Mouse (Mus musculus): Measurements from ENCODE around the gene Hist2h3c2. TPM values are rescaled to one million over a fixed set of nuclear protein-coding genes. Genes with fewer than 3 reads are reported as not detected.

Hist2h3c2 gene
- polyA plus RNA-seq, 1 experiment from 2014 or later = 6.4 TPM

- no peaks in the 10 kb centered on the region for H3K4me1 ChIP-seq (ENCODE audit: control insufficient read depth in 2 of 2, insufficient read depth in 2 of 2, low read length in 2 of 2)
- H3K27me3 ChIP-seq (ENCODE audit: control insufficient read depth, insufficient read depth, low read length) = no peaks in the 10 kb centered on the region
- H3K4me2 ChIP-seq (ENCODE audit: low read length) = no peak overlapping the region
- ATAC-seq (ENCODE audit: insufficient number of reproducible peaks, insufficient read depth, low FRiP score, low read depth) = no peak
- no peak overlapping the region for H3K9ac ChIP-seq (ENCODE audit: low read length)
- no peaks in the 10 kb centered on the region for H3K36me3 ChIP-seq (ENCODE audit: control insufficient read depth, insufficient read depth, low read length)
- 75% methylated on average over 5 of the region's 5 CpGs for WGBS
- H3K27ac ChIP-seq (replicated peaks in 1 of 2; ENCODE audit: control insufficient read depth in 1 of 2, insufficient read depth in 1 of 2, low read depth in 2 of 2, low read length in 2 of 2) = no peak overlapping the region
- H3K4me3 ChIP-seq (ENCODE audit: control insufficient read depth in 1 of 2, insufficient read depth in 1 of 2, low read depth in 1 of 2, low read length in 2 of 2) = no peak overlapping the region
- no peaks in the 10 kb centered on the region for H3K9me3 ChIP-seq (ENCODE audit: control insufficient read depth, low read length)
Observed at GRCm38 (mm10) chr3:96255926-96256593, 17.1 kb upstream of the Hist2h3c2 start.

- ATAC-seq (ENCODE audit: insufficient number of reproducible peaks, insufficient read depth, low FRiP score, low read depth) = no peak
- Histone ChIP-seq H3K9me3 (ENCODE audit: control insufficient read depth, low read length) (no peaks in the 10 kb centered on the region), H3K27me3 (ENCODE audit: control insufficient read depth, insufficient read depth, low read length) (no peaks in the 10 kb centered on the region), H3K36me3 (ENCODE audit: control insufficient read depth, insufficient read depth, low read length) (no peaks in the 10 kb centered on the region), H3K4me1 (ENCODE audit: control insufficient read depth in 2 of 2, insufficient read depth in 2 of 2, low read length in 2 of 2) (peaks cover 0 to under 1% of the 10 kb centered on the region in 2 experiments; a peak in 1 of 4 replicates), H3K27ac (replicated peaks in 1 of 2; ENCODE audit: control insufficient read depth in 1 of 2, insufficient read depth in 1 of 2, low read depth in 2 of 2, low read length in 2 of 2) (no peak overlapping the region), H3K4me3 (ENCODE audit: control insufficient read depth in 1 of 2, insufficient read depth in 1 of 2, low read depth in 1 of 2, low read length in 2 of 2) (no peak overlapping the region), H3K4me2 (ENCODE audit: low read length) (no peak overlapping the region), H3K9ac (ENCODE audit: low read length) (peak overlapping the region; percentile 48; the same call in 1 of the 2 replicates)
- 24% methylated on average over 10 of the region's 10 CpGs for WGBS
Observed at GRCm38 (mm10) chr3:96254683-96255355, 15.9 kb upstream of the Hist2h3c2 start.

DNA sequence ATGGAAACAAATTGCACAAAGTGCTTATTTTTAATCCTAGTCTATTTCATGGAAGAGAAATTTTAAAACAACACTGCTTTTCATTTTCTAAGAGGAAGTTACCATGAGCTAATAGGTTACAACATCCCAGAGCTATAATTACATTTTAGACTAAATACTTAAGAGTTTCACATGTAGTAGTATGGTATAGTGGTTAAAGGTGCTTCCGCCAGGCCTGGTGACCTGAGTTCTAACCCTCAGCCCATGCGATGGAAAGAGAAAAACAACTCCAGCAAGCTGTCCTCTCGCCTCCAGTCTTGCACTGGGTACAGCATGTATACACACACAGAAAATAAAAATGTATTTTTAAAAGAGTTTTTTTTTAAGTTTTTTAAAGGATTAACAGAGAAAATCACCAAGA, 12.9 kb upstream of the Hist2h3c2 start:
- Histone ChIP-seq H3K27ac (replicated peaks in 1 of 2; ENCODE audit: control insufficient read depth in 1 of 2, insufficient read depth in 1 of 2, low read depth in 2 of 2, low read length in 2 of 2) (no peak overlapping the region), H3K4me1 (ENCODE audit: control insufficient read depth in 2 of 2, insufficient read depth in 2 of 2, low read length in 2 of 2) (peaks cover 0 to 23% of the 10 kb centered on the region in 2 experiments; a peak in 3 of 4 replicates), H3K27me3 (ENCODE audit: control insufficient read depth, insufficient read depth, low read length) (no peaks in the 10 kb centered on the region), H3K36me3 (ENCODE audit: control insufficient read depth, insufficient read depth, low read length) (no peaks in the 10 kb centered on the region), H3K9me3 (ENCODE audit: control insufficient read depth, low read length) (no peaks in the 10 kb centered on the region), H3K9ac (ENCODE audit: low read length) (no peak overlapping the region), H3K4me3 (ENCODE audit: control insufficient read depth in 1 of 2, insufficient read depth in 1 of 2, low read depth in 1 of 2, low read length in 2 of 2) (no peak overlapping the region), H3K4me2 (ENCODE audit: low read length) (no peak overlapping the region)
- no peak for ATAC-seq (ENCODE audit: insufficient number of reproducible peaks, insufficient read depth, low FRiP score, low read depth)
- WGBS = 87% methylated on average over 3 of the region's 3 CpGs

- peaks cover 0 to 23% of the 10 kb centered on the region in 2 experiments; a peak in 3 of 4 replicates for H3K4me1 ChIP-seq (ENCODE audit: control insufficient read depth in 2 of 2, insufficient read depth in 2 of 2, low read length in 2 of 2)
- no peak overlapping the region for H3K4me3 ChIP-seq (ENCODE audit: control insufficient read depth in 1 of 2, insufficient read depth in 1 of 2, low read depth in 1 of 2, low read length in 2 of 2)
- 60% methylated on average over 3 of the region's 3 CpGs for WGBS
- no peak for ATAC-seq (ENCODE audit: insufficient number of reproducible peaks, insufficient read depth, low FRiP score, low read depth)
- H3K4me2 ChIP-seq (ENCODE audit: low read length) = no peak overlapping the region
- H3K36me3 ChIP-seq (ENCODE audit: control insufficient read depth, insufficient read depth, low read length) = no peaks in the 10 kb centered on the region
- no peak overlapping the region for H3K9ac ChIP-seq (ENCODE audit: low read length)
- no peaks in the 10 kb centered on the region for H3K27me3 ChIP-seq (ENCODE audit: control insufficient read depth, insufficient read depth, low read length)
- H3K9me3 ChIP-seq (ENCODE audit: control insufficient read depth, low read length) = no peaks in the 10 kb centered on the region
- 0 out of 4 replicates have a peak overlapping the region, but pooled peaks of 1 of the 2 experiments have one; percentile 14 for H3K27ac ChIP-seq (replicated peaks in 1 of 2; ENCODE audit: control insufficient read depth in 1 of 2, insufficient read depth in 1 of 2, low read depth in 2 of 2, low read length in 2 of 2)
Observed at GRCm38 (mm10) chr3:96250890-96251289, 12.0 kb upstream of the Hist2h3c2 start.

DNA sequence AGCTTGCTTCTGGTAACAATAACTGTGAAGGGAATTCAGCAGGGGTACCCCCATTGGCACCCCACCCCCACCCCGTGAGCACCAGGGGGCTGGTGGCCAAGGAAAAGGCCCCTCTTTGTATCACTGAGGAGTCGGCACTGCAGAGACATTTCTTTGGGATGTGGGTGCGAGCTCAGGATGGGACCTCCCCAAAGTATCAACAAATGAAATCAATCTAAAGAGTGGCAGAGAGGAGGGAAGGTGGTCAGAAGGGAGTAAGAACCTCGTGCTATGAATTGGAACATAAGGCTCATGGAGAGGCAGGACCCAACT, 10.1 kb upstream of the Hist2h3c2 start:
- Histone ChIP-seq H3K27ac (replicated peaks in 1 of 2; ENCODE audit: control insufficient read depth in 1 of 2, insufficient read depth in 1 of 2, low read depth in 2 of 2, low read length in 2 of 2) (0 out of 4 replicates have a peak overlapping the region, but pooled peaks of 1 of the 2 experiments have one; percentile 21), H3K4me3 (ENCODE audit: control insufficient read depth in 1 of 2, insufficient read depth in 1 of 2, low read depth in 1 of 2, low read length in 2 of 2) (no peak overlapping the region), H3K36me3 (ENCODE audit: control insufficient read depth, insufficient read depth, low read length) (no peaks in the 10 kb centered on the region), H3K27me3 (ENCODE audit: control insufficient read depth, insufficient read depth, low read length) (no peaks in the 10 kb centered on the region), H3K4me1 (ENCODE audit: control insufficient read depth in 2 of 2, insufficient read depth in 2 of 2, low read length in 2 of 2) (peaks cover 4 to 28% of the 10 kb centered on the region in 2 experiments), H3K9me3 (ENCODE audit: control insufficient read depth, low read length) (no peaks in the 10 kb centered on the region), H3K9ac (ENCODE audit: low read length) (peak overlapping the region; percentile 74; the same call in 1 of the 2 replicates), H3K4me2 (ENCODE audit: low read length) (peak overlapping the region; percentile 72)
- 64% methylated on average over 4 of the region's 4 CpGs for WGBS
- ATAC-seq (ENCODE audit: insufficient number of reproducible peaks, insufficient read depth, low FRiP score, low read depth) = no peak

DNA sequence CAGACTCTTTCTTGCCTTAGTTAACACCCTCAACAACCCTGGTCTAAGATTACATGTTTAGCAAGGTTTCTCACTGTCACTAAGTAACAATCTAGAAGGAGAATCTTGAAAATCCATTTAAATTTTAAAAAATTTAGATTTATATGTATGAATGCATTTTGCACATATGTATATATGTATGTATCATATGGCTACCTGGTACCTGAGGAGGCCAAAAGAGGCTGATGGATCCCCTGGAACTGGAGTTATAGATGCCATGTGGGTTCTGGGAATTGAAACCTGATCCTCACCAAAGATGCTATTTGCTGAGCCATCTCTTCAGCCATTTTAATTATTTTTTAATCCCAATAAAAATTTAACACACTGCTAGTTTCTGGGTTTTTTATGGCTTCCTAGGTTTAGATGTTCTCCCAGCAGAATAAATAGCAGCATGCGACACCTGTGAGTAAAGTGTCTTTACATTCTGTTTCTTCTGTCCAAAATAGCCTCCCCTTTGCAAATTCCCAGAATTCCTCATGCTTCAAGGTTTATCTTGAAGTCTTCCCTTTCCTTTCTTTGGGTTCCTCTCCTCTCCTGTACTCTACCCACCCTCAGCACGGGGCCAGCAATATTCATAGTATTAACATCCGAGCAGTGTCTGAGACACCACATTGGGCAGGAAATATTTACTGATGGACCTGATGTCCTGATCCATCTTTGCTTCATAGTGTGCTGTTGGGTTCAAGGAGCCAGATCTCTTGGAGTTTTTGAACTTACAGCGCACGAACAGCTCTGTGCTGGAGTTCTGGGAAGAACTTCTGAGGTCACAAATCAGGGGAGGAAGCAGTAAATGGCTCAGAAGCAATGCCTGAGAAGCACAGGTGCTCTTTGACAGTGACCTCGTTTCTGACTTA, 9.5 kb upstream of the Hist2h3c2 start:
- ATAC-seq (ENCODE audit: insufficient number of reproducible peaks, insufficient read depth, low FRiP score, low read depth) = no peak
- H3K9ac ChIP-seq (ENCODE audit: low read length) = peak overlapping the region; percentile 74; the same call in 1 of the 2 replicates
- 0 out of 4 replicates have a peak overlapping the region, but pooled peaks of 1 of the 2 experiments have one; percentile 21 for H3K27ac ChIP-seq (replicated peaks in 1 of 2; ENCODE audit: control insufficient read depth in 1 of 2, insufficient read depth in 1 of 2, low read depth in 2 of 2, low read length in 2 of 2)

More for the DNA sequence above, 9.5 kb upstream of the Hist2h3c2 start:
- Histone ChIP-seq H3K27me3 (ENCODE audit: control insufficient read depth, insufficient read depth, low read length) (no peaks in the 10 kb centered on the region), H3K36me3 (ENCODE audit: control insufficient read depth, insufficient read depth, low read length) (no peaks in the 10 kb centered on the region), H3K9me3 (ENCODE audit: control insufficient read depth, low read length) (no peaks in the 10 kb centered on the region), H3K4me3 (ENCODE audit: control insufficient read depth in 1 of 2, insufficient read depth in 1 of 2, low read depth in 1 of 2, low read length in 2 of 2) (peak overlapping the region in 1 of 2 experiments; percentile 43; a peak in 2 of 4 replicates), H3K4me1 (ENCODE audit: control insufficient read depth in 2 of 2, insufficient read depth in 2 of 2, low read length in 2 of 2) (peaks cover 6 to 33% of the 10 kb centered on the region in 2 experiments), H3K4me2 (ENCODE audit: low read length) (peak overlapping the region; percentile 72)
- 44% methylated on average over 6 of the region's 6 CpGs for WGBS
